Mouse (Mus musculus): ENCODE results near the gene Izumo2. TPM values are rescaled to one million over a fixed set of nuclear protein-coding genes. Genes with fewer than 3 reads are reported as not detected.

The Izumo2 gene
- polyA plus RNA-seq (2012; rRNA removed): 0.28 and 0.67 TPM in 2 replicates

DNA sequence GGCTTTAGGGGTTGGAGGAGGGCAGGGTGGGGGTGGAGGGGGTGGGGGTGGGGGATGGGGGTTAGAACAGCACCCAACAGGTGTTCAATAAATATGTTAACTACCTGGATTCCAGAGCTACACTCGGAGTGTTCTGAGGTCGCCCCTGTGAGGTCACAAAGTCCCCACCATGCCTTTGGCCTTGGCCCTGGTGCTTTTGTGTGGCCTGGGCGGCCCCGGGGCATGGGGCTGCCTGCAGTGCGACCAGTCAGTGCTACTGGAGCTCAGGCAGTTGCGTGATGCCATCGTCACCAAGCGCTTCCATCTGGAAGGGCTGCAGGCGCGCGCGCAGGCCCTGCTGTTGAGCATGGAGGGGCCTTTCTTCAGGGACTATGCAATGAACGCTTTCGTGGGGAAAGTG, at the start of gene Izumo2:
Izumo2 (plus strand) TSS at position 169 of the 400 bp plus-strand sequence.
- DNase-seq (ENCODE audit: low read depth): no peak

DNA sequence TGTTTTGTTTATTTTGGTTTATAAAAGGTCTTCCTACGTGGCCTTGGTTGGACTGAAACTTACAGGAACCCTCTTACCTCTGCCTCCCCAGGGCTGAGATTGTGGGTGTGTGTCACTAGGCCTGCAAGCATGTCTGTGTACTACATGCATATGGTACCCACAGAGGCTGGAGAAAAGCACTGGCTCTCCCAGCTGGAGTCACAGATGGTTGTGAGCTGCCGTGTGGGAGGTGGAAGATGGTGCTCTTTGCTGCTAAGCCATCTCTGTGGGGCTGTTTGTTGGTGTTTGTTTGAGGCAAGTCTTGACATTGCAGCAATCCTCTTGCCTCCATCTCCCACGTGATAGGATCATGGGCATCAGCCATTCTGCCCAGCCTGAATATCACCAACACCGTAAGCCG, 47.3 kb upstream of the Izumo2 start:
- no peak for DNase-seq (ENCODE audit: low read depth)

DNA sequence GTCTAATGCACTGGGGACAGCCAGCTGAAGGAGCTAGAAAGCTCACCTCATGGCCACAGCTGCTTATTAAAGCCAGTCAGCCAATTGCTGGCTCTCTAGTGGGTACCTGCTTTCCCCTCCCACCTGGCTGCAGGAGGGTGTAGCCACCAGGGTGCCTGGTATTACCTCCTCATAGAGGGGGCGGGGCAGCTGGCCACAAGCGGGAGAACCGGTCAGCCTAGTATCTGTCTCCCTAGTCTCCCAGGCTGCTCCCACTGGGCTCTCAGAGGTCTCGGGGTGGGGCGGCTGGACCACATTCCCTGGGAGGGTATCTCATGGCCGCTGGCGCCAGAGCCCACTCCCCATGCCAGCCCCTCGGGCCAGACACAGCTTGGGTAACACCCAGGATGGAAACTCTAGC, 46.4 kb upstream of the Izumo2 start:
- DNase-seq (ENCODE audit: low read depth): no peak

DNA sequence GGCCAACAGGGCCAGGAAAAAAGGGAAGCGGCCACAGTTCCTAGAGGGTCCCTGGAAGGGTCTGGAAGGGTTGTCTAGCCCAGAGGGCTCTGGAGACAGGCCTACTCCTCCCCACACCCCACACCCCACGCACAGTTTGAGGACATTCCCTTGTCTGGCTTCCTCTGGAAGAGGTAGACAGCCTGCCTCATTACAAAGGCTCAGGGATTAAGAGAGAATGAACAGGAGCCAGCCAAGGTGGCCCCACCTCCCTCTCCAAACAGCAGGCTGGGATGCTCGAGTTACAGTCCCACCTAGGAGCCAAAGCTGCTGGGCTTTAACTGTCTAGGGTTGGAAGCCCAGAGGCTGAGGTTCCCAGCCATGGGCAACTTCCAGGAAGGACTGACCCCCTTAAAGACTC, 46.0 kb upstream of the Izumo2 start:
- no peak for DNase-seq (ENCODE audit: low read depth)

DNA sequence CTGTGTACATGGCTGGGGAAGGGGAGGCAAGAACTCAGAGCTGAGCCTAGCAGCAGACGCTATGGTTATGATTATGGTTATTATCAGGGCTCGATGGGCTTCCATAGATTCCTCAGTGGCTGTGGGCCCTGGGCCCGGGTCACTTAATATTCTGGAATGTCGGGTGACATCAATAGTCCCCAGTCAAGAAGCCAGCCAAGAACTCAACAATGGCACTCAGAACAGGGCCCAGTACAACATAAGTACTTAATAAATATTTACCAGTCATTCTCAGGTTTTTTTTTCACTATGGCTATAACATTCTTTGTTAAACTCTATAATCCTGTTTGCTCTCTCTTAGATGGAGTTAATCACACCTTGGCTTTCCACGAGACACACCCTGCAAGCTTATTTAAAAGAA, 45.0 kb upstream of the Izumo2 start:
- DNase-seq (ENCODE audit: low read depth): no peak

DNA sequence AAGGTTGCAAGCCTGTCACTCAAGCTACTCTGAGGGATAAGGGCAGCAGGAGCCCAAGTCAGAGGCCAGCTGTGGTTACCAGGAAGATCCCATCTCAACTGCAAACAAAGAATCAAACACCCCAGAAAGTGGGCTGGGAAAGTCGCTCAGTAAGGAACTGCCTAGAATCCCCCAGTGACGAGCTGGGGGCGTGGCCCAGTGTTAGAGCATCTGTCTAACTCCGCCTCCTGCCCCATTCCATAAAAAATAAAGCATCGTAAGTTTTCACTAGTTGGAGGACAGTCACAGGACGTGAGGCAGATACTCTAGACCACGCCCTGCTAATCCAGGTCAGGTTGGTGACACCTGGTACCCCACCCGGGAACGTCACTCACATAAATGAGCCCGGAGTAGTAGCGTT, 43.8 kb upstream of the Izumo2 start:
- no peak for DNase-seq (ENCODE audit: low read depth)

DNA sequence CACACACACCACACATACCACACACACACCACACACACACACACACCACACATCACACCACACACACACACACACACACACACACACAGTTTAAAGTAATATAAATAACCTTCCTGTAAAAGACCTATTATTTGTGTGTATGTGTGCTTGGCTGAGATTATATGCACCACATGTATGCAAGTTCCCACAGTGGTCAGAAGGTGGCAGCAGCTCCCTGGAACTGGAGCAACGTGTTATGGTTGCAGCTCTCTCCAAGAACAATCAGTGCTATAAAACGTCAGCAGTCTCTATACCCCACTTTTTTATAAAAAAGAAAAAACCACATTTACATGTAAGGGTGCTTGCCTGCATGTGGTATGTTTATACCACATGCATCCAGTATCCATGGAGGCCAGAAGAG, 42.1 kb upstream of the Izumo2 start:
- DNase-seq (ENCODE audit: low read depth): no peak

DNA sequence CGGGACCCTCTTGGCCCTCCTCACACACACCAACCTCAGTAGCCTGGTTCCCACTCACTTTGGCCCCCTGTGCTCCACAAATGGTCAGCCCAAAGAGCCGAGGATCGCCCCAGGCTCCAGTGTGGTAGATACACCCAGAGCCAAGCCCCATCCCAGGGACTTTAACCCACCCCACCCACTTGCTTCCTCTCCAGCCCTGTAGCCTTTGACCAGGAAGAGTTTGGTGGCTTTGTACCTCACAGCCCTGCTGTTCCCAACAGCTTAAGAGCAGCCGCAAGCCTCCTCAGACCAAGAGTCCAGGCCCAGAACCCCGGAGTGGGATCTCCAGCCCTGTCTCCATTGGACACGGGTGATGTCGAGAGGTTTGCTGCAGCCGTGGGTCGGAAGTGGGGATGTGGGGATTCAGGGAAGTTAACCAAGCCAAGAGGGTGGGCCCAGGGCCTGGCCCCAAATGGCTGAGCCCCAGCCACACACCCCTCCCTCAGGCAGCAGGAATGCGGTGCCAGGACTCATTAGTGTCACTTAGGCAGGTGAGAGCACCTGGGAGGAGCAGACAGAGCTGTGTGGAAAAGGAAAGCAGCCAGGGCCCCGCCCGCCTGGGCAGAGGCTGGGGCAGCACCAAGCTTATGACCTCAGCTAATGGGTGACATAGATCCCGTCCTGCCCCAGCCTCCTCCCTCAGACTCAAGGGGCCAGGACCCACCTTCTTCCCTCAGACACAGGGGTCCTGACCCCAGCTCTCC, 40.4 kb upstream of the Izumo2 start:
- no peak for DNase-seq (ENCODE audit: low read depth)

DNA sequence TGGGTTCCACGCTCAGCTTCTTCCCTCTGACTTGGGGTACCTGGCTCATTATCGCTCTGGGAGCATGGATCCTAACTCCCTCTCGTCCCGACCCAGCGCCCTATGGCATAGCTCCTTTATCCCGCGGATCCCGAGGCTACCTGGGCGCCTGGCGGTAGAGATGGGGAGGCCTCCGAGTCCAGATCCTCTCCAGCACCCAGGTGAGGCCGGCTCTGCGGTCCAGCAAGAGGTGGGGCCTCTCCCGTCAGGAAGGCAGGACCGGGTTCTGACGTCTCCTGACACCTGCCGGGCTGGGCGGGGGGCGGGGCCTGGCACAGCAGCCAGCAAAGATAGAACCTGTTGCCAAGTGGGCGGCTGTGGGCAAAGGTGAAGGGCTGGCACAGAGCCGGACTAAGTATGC, 39.4 kb upstream of the Izumo2 start:
- no peak for DNase-seq (ENCODE audit: low read depth)

DNA sequence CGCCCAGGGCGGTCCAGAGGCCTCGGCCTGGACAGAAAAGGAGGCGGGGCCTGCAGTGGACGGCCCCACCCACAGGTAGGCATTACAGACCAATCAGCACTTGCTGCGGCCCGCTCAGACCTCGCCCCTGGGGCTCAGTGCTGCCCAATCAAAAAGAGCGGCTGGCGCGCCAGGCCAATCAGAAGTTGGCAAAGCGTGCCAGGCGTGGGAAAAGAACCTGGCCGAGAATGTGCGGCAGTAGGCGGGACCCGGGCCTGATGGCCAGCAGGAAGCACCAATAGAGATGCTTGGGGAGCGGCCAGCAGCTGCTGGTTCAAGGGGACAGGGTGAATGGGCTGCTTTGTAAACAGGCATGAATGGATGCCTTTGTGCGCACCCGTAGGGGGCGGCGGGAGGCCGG, 37.7 kb upstream of the Izumo2 start, which contains the start of gene Myh14:
Myh14 (minus strand) TSS at position 41 of the 400 bp plus-strand sequence.
- DNase-seq (ENCODE audit: low read depth): no peak

DNA sequence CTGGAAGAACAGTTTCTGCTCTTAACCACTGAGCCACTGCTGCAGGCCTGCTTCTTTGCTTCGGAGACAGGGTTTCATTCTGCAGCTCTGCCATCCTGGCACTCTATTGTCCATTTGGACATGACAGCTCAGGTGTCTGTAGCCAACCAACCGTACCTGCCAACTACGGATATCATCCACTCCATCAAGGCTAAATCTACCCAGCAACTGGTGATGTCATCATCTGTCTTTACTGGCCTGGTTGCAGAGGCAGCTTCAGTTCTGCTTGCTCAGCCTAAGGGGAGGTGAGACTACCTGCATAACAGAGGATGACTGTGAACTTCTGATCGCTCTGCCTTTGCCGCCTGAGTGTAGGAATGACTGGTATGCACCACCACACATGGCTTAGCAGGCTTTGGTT, 36.3 kb upstream of the Izumo2 start:
- no peak for DNase-seq (ENCODE audit: low read depth)

DNA sequence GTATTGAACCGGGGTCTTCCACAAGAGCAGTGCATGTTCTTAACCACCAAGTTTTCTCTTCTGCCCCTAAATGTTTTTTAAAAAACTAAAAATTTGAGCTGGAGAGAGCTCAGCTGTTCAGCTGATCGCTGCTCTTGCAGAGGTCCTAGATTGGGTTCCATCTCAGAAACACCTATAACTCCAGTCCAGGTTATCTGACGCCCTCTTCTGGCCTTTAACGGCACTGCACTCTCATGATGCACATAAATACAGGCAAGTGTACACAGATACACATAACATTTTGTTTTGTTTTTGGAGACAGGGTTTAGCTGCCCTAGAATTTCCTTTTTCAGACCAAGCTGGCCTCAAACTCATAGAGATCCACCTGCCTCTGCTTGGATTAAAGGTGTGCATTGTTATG, 34.0 kb upstream of the Izumo2 start:
- DNase-seq (ENCODE audit: low read depth): no peak

DNA sequence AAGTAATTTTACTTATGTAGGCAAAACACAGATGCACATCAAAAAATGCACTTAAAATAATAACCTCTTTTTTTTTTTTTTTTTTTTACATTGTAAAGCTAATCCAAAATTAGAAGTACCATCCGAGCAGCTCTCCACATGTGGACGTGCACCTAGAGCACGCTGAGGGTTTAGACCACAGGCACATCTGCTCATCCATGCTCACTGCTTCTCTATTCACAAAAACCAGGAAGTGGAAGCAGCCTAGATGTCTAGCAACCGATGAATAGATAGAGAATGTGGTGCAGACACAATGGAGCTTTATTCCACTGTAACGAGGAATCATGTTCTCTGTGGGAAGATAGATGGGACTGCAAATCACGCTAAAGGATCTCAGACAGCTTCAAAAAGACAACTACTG, 33.4 kb upstream of the Izumo2 start:
- DNase-seq (ENCODE audit: low read depth): no peak

DNA sequence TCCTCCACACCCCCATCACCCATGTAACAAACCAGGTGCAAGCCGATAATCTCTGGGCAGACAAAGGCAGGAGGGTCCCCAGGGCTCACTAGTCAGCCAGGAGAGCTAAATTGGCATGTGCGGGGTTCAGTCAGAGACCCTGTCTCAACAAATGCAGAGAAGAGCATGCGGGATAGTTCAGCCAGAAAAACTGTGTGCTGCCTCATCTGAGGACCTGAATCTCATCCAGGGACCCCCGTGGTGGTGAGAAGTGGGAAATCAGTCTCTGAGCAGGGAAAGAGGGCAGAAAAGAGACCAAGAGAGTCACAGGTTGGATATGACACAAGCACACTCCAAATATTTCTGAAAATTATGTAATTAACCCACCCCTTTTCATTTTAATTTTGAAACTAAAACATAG, 32.4 kb upstream of the Izumo2 start:
- no peak for DNase-seq (ENCODE audit: low read depth)

DNA sequence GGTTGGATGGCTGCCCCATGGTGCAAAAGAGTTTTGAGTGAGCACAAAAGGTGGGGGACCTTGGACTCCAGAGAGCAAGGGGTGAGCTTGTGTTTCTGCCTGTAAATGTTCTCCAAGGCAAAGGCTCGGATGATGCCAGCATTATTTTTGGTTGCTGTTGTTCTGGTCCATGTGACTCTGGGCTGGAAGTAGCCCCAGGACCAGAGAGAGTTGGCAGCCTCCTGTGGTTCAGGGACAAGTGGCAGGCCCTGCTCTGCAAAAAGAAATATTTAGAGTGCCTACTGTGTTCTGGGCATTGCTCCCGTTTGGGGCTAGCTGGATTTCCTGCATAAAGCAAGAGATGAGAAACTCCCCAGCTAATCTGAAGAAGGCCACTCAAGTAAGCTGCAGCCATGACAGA, 31.9 kb upstream of the Izumo2 start:
- no peak for DNase-seq (ENCODE audit: low read depth)

DNA sequence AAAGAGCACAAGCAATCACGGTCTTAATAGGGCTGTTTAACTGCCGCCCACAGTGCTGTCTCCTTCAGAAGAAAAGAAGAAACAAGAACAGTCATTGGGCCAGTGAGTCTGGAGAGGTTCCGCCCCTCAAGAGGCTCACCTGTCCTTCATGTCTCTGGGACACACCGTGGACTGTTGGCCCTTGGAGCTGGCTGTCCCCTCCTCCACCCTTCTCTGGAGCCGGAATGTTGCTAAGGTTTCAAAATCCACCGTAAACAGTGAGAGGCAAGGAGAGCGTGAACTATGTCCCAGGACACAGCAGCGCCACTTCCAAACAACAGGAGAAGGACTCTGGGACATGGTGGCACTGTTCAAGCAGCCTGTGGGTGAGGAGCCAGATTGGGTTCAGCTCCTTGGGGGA, 24.9 kb upstream of the Izumo2 start:
- DNase-seq (ENCODE audit: low read depth): no peak

DNA sequence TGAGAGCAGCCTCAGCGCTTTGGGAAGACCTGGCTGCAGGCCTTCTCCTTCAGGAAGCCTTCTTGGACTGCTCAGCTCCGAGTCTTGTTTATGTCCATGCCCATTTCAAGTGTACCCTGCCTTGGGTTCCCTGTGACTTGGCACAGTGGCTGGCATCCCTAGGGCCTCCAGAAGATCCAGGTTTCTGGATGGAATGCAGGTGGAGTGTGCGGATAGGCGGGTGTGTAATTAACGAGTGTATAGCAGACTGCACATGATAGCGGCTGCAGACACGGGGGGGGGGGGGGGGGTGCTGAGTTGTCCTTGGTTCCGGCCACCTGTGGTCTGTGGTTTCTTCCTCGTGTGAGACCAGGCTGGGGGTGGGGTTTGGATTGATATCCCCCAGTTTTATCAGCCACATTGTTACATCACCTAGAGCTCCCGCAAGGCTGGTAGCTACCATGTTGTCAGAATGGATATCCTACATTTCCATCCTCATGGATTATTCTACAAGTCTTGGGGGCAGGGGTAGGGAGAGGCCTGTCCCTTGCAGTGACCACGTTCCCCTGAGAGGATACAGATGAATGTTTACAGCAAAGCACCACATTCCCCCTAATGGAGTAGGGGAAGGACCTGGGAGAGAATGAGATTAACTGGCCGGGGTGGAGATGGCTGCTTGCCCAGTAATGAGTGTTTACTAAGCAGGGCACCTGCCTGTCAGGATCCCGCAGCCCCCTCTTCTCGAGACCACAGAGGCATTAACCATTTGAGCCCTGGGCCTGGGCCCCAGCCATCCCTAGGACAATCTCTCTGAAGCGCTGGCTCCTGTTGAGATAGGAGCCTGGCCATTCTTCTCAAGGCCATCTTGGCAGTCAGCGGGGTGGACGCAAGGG, 22.8 kb upstream of the Izumo2 start:
- no peak for DNase-seq (ENCODE audit: low read depth)

DNA sequence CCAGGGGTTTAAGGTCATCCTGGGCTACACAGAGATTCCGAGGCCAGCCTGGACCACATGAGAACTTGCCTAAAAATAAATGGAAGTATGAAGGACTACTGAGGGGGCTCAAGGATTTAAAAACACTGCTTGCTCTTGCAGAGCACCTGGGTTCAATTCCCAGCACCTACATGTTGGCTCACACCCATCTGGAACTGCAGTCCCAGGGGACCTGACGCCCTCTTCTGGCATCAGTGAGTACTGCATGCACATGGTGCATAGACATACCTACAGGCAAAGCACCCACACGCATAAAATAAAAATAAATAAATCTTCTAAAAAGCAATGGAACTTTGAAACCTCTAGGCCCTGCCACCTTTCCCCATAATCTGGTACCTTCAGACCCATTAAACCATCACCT, 19.7 kb upstream of the Izumo2 start:
- no peak for DNase-seq (ENCODE audit: low read depth)

DNA sequence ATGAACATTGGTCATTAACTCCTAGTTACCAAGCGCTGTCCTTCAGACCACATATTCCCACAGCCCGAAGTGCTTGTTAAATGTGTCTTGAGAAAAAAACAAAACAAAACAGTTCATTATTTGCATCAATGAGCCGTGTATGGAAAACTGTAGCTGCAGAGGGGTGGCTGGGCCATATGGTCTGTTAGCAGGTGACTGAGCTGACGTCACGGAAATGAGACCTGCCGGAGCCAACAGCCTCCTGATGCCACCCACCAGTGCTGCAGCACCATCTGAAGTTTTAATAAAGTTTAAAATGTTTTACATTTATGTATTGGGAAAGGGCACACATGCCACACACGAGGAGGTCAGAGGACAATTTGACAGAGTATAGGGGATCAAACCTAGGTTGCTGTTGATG, 19.2 kb upstream of the Izumo2 start:
- DNase-seq (ENCODE audit: low read depth): no peak

DNA sequence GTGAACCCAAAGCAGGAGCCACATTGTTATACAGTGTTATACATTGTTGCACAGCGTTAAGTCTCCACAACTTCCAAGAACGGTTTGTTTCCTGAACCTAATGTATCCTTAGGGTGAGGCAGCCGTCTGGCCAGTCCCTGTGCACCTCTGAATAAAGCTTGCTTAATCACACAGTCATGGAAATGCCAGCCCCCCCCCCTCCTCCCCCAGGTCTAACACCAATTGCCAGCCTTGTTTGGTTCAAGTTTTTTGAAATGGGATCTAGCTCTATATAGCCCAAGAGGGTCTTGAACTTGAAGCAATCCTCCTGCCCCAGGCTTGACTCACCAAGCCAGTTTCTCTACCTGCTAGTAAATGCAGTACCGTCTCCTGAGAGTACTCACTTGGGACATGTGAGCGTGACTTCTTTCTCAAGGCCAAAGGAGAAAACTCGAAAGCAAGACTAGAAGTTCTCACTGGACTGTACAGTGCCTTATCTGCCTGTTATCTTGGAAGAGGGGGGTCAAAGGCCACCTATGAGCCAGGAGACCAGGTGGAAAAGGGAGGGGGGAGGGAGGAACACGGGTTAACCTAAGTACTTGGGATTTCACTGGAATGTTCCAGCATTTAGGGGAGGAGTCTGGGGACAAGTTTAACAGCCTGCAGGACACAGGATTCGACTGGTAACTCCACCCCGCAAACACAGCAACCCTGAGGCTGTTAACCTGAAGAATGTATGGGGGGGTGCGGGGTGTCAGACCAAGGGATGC, 14.9 kb upstream of the Izumo2 start:
- no peak for DNase-seq (ENCODE audit: low read depth)

DNA sequence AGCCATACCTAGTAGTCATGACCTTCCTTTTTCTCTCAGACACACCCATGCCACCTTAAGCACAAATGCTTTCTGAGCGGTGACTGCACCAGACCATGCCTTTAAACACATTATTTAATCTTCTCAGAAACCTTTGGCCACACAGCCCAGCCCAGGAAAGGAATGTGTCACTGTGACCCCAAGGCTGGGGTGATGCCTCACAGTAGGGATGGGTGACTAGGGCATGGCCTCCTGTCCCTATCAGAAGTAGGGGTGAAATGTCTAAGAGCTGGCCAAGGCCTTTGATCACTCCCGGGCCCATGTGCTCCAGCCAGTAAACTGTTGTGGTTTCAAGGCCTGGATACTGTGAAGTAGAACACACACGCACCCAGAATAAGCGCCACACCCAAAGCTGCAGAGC, 13.3 kb upstream of the Izumo2 start:
- DNase-seq (ENCODE audit: low read depth): no peak

DNA sequence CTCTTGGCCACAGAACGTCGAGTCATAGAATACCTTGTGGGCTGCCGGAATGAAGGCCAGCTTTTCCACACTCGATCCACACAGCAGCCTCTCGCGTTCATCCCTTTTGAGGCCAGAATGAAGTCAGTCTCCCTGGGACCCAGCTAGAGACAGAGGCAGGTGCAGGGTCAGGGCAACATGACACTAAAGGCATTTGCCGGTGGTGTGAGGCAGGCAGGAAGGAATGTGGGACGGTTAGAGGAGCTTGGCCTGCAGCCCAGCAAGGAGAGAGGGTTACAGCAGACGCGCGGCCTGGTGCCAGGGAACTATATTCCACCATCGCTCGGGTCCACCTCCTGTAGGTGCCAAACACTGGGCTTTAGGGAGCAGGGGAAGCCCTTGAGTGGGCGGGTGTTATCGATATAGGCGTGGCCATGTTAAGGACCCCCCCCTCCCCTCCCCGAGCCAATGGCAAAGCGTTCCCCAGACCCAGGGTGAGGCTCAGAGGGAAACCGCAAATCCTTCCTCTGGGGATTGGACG, 11.3 kb upstream of the Izumo2 start:
- no peak for DNase-seq (ENCODE audit: low read depth)
